Mouse (Mus musculus) embryonic stem cell, embryonic (primary cell): Measurements from ENCODE around the gene Rph3al.

Experiments used
- CTCF ChIA-PET, 4 experiments: fragments of 300-600 bp in 2 of 4; fragments of 350-600 bp in 2 of 4; sonication (Branson Sonifier 250); formaldehyde crosslinking; loops; one replicate each; lab custom pipeline; 2022; ENCODE audit warnings: inconsistent platforms in 2 of 4; lab: Charles Lee
- POLR2A ChIA-PET, 4 experiments: fragments of 300-600 bp in 2 of 4; fragments of 350-600 bp in 2 of 4; sonication (Branson Sonifier 250); formaldehyde crosslinking; loops; one replicate each; lab custom pipeline; 2022; ENCODE audit warnings: antibody characterized with exemption in 4 of 4, inconsistent platforms in 1 of 4; lab: Charles Lee

Gene Rph3al

DNA sequence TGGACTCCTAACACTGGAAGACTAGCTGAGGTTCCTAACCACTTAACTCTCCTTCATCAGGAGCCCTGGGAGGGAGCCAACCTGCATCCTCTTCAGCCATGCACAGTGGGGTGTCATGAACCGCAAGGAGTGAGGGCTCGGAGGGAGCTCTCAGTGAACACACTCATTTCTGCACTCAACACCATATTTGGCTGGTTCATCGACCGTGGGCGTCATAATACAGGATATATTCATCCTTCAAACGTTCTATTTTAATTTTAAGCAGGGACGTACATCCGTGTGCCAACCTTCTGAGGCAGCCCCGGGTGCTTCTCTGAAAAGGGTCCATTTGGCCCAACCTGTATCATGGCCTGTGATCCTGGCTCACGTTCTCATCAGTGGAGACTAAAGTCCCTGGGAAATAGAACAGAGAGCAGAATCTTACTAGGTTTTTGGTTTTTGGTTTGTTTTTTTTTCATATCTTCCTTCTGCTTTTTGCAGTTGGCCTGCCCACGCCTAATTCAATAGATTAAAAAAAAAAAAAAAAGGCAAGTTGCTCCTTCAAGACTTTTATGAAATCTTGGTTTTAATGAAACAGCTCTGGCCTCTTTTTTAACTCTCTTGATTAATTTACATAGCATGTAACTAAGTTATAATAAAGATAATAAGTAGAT, 102.5 kb downstream of the Rph3al start:
- CTCF ChIA-PET = interaction anchor here in 2 of 4 experiments (0.7 to 1.0 kb wide), 2 partner anchors 68 to 122 kb away, joined by 4 to 5 read pairs; no protein-coding TSS in a partner anchor
- POLR2A ChIA-PET = interaction anchor here in 1 of 4 experiments (0.6 to 2.5 kb wide), 5 partner anchors 11 to 134 kb away, joined by 3 to 9 read pairs (median 3); no protein-coding TSS in a partner anchor

DNA sequence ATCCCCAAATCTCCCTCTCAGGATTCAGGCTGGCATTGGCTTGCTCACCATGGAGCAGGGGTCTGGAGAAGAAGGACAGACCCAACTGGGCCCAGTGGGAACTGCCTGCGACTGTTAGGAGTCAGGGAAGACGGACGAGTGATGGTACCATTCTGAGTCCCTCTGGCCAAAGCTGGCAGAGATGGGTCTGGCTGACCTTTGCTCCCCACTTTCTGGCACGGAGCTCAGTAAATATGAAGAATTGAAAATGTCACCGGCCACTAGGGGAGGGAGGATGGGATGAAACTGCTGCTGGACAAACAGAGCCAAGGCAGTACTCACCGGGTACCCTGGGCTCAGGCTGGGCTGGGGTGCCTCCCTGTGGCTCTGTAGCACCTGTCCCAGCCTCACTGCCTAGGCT, 105.1 kb downstream of the Rph3al start:
- POLR2A ChIA-PET = interaction anchor here in 2 of 4 experiments (0.6 to 2.3 kb wide), 5 partner anchors 10 to 143 kb away, joined by 3 to 7 read pairs (median 3); no protein-coding TSS in a partner anchor
- CTCF ChIA-PET = interaction anchor here in 3 of 4 experiments (0.7 to 1.4 kb wide), 4 partner anchors 9 to 134 kb away, joined by 3 to 4 read pairs (median 3); no protein-coding TSS in a partner anchor

DNA sequence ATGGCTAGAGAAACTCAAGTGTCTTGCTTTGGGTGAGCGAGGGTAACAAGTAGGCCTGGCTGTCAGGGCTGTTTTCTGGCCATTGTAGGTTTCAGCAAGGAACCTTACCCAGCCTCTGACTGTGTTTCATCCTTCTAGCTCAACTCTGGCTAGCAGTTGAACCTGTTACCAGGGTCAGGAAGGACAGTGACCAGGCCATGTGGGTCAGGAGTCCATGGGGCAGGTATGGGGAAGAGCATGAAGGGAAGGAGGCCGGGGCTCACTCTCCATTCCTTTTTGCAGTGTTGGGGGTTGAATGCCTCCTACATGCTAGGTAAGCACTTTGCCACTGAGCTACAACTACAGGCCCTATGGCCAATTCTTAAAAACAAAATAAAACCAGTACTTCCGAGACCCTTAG, 107.8 kb downstream of the Rph3al start:
- POLR2A ChIA-PET = no interaction called here
- CTCF ChIA-PET = interaction anchor here in 2 of 4 experiments (0.7 kb wide), 2 partner anchors 49 to 139 kb away, joined by 3 read pairs; no protein-coding TSS in a partner anchor

DNA sequence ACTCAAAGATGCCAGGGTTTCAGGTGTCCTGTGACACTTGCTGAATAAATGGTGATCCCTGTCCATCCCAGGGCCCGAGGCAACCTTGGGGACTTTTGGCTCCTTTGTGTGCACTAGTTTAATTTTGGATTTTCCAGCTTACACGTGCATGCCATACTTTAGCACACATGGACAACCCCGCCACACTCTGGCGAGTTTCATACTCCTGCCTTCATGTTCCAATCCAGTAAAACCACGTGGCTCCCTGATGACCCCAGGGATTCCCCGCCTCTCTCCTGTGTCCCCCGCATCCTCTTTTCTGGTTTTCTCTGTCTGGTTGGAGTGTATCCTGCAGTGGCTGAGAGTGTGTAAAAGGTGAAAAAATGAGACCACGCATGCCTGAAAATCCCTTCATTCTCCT, 110.8 kb downstream of the Rph3al start:
- ChIA-PET POLR2A (interaction anchor here in 1 of 4 experiments (0.6 kb wide), 1 partner anchor 1920 kb away, joined by 3 read pairs; no protein-coding TSS in a partner anchor), CTCF (no interaction called here)

- ChIA-PET CTCF (interaction anchor here in 1 of 4 experiments (0.8 kb wide), 1 partner anchor 10 kb away, joined by 3 read pairs; no protein-coding TSS in a partner anchor), POLR2A (interaction anchor here in 3 of 4 experiments (1.0 to 1.4 kb wide), 4 partner anchors 9 to 80 kb away, joined by 3 to 5 read pairs (median 4); no protein-coding TSS in a partner anchor)
These were observed 114.7 kb downstream of the Rph3al start for GRCm38 (mm10) chr11:75823506-75823905.

GRCm38 (mm10) chr11:75813085-75813484, 125.1 kb downstream of the Rph3al start:
- ChIA-PET CTCF (interaction anchor here (0.5 to 2.5 kb wide), 9 partner anchors 10 to 154 kb away, joined by 3 to 7 read pairs (median 3); no protein-coding TSS in a partner anchor), POLR2A (interaction anchor here in 1 of 4 experiments (0.6 to 1.3 kb wide), 5 partner anchors 9 to 333 kb away, joined by 3 to 7 read pairs (median 3); no protein-coding TSS in a partner anchor)

DNA sequence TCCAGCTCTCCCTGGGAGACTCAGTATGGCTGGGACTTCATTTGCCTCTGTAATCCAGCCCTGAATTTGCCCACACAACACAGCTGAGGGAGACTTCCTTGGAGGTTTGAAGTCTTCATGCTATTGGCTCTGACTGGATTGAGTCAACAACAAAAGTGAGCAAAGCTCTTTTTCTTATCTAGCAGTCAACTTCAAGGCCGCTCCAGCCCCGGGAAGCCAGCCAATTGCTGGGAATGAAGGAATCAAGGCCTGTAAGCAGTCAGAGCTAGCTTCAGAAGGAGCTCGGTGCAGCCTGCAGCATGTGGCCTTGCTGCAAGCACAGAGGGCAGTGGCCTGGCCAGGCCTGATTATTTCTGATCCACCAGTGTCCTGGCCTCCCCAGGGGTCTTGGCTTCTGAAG, 126.3 kb downstream of the Rph3al start:
- CTCF ChIA-PET = interaction anchor here in 2 of 4 experiments (1.0 to 2.5 kb wide), 5 partner anchors 9 to 155 kb away, joined by 3 to 7 read pairs (median 5); no protein-coding TSS in a partner anchor
- POLR2A ChIA-PET = interaction anchor here in 3 of 4 experiments (0.7 to 1.3 kb wide), 4 partner anchors 12 to 77 kb away, joined by 3 to 4 read pairs (median 3); no protein-coding TSS in a partner anchor

GRCm38 (mm10) chr11:75810526-75810925, 127.7 kb downstream of the Rph3al start:
- CTCF ChIA-PET = interaction anchor here in 1 of 4 experiments (0.7 to 1.1 kb wide), 2 partner anchors 36 to 93 kb away, joined by 3 read pairs; no protein-coding TSS in a partner anchor
- POLR2A ChIA-PET = interaction anchor here in 2 of 4 experiments (0.6 to 1.1 kb wide), 3 partner anchors 16 to 69 kb away, joined by 3 to 4 read pairs (median 3); no protein-coding TSS in a partner anchor

- POLR2A ChIA-PET = interaction anchor here in 1 of 4 experiments (1.3 kb wide), 1 partner anchor 14 kb away, joined by 3 read pairs; no protein-coding TSS in a partner anchor
- CTCF ChIA-PET = interaction anchor here in 2 of 4 experiments (0.8 to 1.0 kb wide), 3 partner anchors 36 to 174 kb away, joined by 3 read pairs; no protein-coding TSS in a partner anchor
These were observed 130.7 kb downstream of the Rph3al start for GRCm38 (mm10) chr11:75807486-75807885.

DNA sequence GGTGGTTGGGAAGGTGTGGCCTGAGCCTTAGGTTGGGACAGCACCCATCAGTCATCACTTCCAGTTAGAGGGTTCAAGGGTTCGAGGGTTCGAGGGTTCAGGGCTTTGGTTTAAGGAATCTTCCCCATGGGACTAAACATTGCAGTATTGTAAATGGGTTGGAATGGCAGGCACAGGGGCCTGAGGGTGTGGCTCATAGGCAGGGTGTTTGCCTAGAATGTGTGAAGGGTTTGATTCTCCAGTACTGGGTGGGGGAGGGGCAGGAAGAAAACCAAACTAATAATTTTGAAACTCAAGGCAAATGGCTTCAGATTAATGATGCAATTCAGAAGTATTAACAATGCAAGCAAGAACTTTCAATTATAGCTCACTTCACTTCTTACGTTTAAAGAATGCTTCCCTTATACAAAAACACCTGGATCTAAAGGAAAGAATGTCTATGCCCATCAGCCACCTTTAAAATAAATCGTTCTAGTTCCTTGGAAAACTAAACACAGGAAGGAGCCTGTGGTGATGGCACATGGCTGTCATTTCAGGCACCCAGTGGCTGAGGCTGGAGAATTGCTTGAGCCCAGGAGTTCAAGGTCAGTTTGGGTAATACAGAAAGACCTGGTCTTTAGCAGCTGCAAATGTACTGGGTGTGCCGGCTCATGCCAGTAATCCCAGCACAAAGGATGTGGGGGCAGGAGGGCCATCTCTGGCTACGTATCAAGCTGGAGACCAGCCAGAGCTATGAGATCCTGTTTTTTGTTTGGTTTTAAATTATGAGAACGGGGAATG, 136.3 kb downstream of the Rph3al start:
- CTCF ChIA-PET = interaction anchor here in 3 of 4 experiments (0.6 to 1.7 kb wide), 4 partner anchors 102 to 461 kb away, joined by 3 read pairs; no protein-coding TSS in a partner anchor
- POLR2A ChIA-PET = interaction anchor here in 1 of 4 experiments (0.6 to 2.8 kb wide), 6 partner anchors 12 to 1938 kb away, joined by 3 to 7 read pairs (median 4); no protein-coding TSS in a partner anchor

GRCm38 (mm10) chr11:75801369-75801768, 136.9 kb downstream of the Rph3al start:
- ChIA-PET POLR2A (interaction anchor here in 1 of 4 experiments (1.6 to 1.7 kb wide), 2 partner anchors 11 to 14 kb away, joined by 4 to 5 read pairs; no protein-coding TSS in a partner anchor), CTCF (no interaction called here)

- ChIA-PET POLR2A (no interaction called here), CTCF (no interaction called here)
These were observed 141.5 kb downstream of the Rph3al start for GRCm38 (mm10) chr11:75796536-75797246.

DNA sequence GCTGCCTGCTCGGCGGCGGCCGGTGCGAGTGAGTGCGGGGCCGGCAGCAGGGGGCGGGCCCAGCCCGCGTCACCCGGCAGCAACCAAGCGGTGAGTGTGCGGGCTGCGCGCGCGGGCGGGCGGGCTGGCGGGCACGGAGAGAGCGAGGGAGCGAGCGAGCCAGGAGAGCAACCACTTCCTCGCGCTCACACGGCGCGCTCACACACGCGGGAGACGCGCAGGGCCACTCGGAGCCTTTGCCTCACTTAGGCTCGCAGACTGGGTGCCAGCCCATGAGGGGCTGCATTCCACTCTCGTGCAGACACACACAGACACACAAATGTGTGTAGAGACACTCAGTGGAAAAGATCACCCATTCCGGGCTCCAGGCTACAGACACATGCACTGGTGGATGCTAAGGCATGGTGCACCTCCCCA, 142.2 kb downstream of the Rph3al start, which contains the start of gene Doc2b:
Doc2b (minus strand) TSS at position 21 of the 417 bp plus-strand sequence.
- POLR2A ChIA-PET = no interaction called here
- CTCF ChIA-PET = no interaction called here

- ChIA-PET CTCF (interaction anchor here in 2 of 4 experiments (1.0 to 2.7 kb wide), 3 partner anchors 12 to 172 kb away, joined by 3 to 17 read pairs (median 5); no protein-coding TSS in a partner anchor), POLR2A (interaction anchor here in 2 of 4 experiments (0.8 to 1.1 kb wide), 3 partner anchors 10 to 24 kb away, joined by 3 read pairs; no protein-coding TSS in a partner anchor)
These were observed 142.9 kb downstream of the Rph3al start for GRCm38 (mm10) chr11:75795321-75795636.

DNA sequence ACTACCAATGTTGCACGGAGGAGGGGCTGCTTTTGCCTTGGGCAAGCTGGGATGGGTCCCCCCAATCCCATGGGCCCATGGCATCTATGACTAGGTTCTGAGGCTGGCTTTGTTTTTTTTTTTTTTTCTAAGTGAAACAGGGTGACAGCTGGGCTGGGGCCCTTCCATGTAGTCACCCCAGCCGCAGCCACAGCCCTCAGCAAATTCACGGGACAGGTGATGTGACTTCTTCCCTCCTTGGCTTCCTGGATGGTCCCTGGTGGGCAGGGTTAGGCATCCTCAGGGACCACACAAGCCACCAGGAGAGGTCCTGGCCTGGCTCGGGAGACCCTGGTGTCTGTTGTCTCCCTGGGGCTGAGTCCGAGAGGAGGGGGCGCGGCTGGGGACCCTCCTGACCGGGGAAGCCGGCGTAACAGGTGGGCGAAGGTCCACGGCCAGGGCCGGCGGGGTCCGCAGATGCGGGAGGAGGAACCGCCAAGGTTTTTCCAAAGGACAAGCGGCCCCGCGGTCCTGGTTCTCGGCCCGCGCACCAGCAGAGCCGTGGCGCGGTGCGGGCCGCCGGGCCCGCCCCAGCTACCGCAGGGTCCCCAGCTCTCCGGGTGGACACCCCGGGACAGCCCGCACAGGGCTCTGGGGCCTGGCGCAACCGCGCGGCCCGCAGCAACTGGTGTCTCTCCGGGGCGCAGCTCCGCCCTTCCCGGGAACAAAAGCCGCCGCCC, 143.5 kb downstream of the Rph3al start:
- POLR2A ChIA-PET = interaction anchor here in 2 of 4 experiments (0.6 to 1.1 kb wide), 4 partner anchors 11 to 25 kb away, joined by 3 read pairs; no protein-coding TSS in a partner anchor
- CTCF ChIA-PET = interaction anchor here in 2 of 4 experiments (1.0 to 2.7 kb wide), 3 partner anchors 12 to 172 kb away, joined by 3 to 17 read pairs (median 5); no protein-coding TSS in a partner anchor

DNA sequence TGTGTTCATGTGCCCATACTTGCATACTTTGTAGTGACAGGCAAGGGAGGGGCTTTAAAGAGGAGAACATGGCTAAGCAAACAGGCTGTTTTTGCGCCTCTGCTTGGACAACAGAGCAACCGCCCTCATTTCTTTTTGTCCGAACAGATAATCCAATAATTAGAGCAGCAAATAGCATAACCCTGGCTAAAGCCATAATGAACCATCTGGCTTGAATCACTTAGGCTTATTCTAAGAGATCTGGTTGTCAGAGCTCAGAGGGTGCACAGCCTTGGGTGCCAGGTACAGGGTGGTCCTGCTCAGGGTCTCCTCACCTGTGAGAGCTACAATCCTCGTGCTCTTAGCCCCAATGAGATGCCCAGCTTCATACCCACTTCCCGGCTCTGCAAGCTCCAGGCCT, 144.9 kb downstream of the Rph3al start:
- POLR2A ChIA-PET = interaction anchor here in 3 of 4 experiments (0.6 to 2.3 kb wide), 12 partner anchors 10 to 187 kb away, joined by 3 to 6 read pairs (median 3); partner anchors contain the start of gene Ywhae (in 1 of the 3)
- CTCF ChIA-PET = interaction anchor here in 3 of 4 experiments (0.6 to 2.7 kb wide), 7 partner anchors 11 to 138 kb away, joined by 3 to 17 read pairs (median 4); no protein-coding TSS in a partner anchor
